Mouse (Mus musculus): ENCODE measurements around the gene Eif5a.

GRCm38 (mm10) chr11:69938401-69938979, 16.7 kb upstream of the Eif5a start:
- TF ChIP-seq POLR2A (IDR thresholded peaks at IDR 0.05; ENCODE audit: control insufficient read depth, extremely low read depth, insufficient read depth, low read length, poor library complexity) = no peak
- TF ChIP-seq CTCF (IDR thresholded peaks at IDR 0.05; ENCODE audit: borderline replicate concordance, control insufficient read depth, extremely low read depth, insufficient read depth, low read length, poor library complexity) = no peak
